Mouse (Mus musculus) liver, embryonic 16.5 days (tissue): ENCODE data around the gene Echs1. TPM values are rescaled to one million over a fixed set of nuclear protein-coding genes. Genes with fewer than 3 reads are reported as not detected.
"Not testable (repeated sequence)": the region's sequence is repeated elsewhere in the genome, so short reads cannot be mapped to it uniquely, and the experiment has no call there.

ENCODE experiments used
- ATAC-seq: fragments of 200-750 bp; cut with Nextera tagmentation; 2 replicates; pipeline ENCODE4 v1.8.0; 2017; ENCODE audit warnings: low read depth, mild to moderate bottlenecking, moderate number of reproducible peaks, moderate library complexity
- H3K27ac ChIP-seq: fragments of 300-500 bp; sonication (generic); 2 replicates; pipeline ENCODE4 v1.5.1; 2014; ENCODE audit warnings: mild to moderate bottlenecking, low read length
- H3K27me3 ChIP-seq: fragments of 300-500 bp; sonication (generic); 2 replicates; pipeline ENCODE4 v1.6.1; 2014; ENCODE audit warnings: low read depth, low read length, mixed read lengths; ENCODE audit not compliant: control insufficient read depth, insufficient read depth
- H3K36me3 ChIP-seq: fragments of 300-500 bp; sonication (generic); 2 replicates; pipeline ENCODE4 v1.6.1; 2014; ENCODE audit warnings: mild to moderate bottlenecking; ENCODE audit not compliant: control insufficient read depth, insufficient read depth
- H3K4me1 ChIP-seq: fragments of 300-500 bp; sonication (generic); 2 replicates; pipeline ENCODE4 v1.6.1; 2014; ENCODE audit warnings: low read depth, low read length, mixed read lengths; ENCODE audit not compliant: control insufficient read depth
- H3K4me2 ChIP-seq: fragments of 300-500 bp; sonication (generic); 2 replicates; pipeline ENCODE4 v1.6.1; 2014; ENCODE audit warnings: low read depth, low read length, mixed read lengths
- H3K4me3 ChIP-seq: fragments of 300-500 bp; sonication (generic); 2 replicates; pipeline ENCODE4 v1.5.1; 2014; ENCODE audit warnings: low read depth, mild to moderate bottlenecking, low read length
- H3K9ac ChIP-seq: fragments of 300-500 bp; sonication (generic); 2 replicates; pipeline ENCODE4 v1.6.1; 2014; ENCODE audit warnings: low read depth, low read length
- H3K9me3 ChIP-seq: fragments of 300-500 bp; sonication (generic); replicated peaks from 2 replicates; pipeline ENCODE4 v1.6.1; 2016; ENCODE audit warnings: low read length; ENCODE audit not compliant: control insufficient read depth
- WGBS: fragments of 180-500 bp; shearing (Covaris S2); extraction: QIAGEN DNeasy Blood & Tissue Kit; methylation state at CpG from one replicate; pipeline ENCODE4 v1.1.7; 2014; ENCODE audit not compliant: insufficient replicate concordance; 5-methylcytosine and 5-hydroxymethylcytosine counted together
- polyA plus RNA-seq: library from polyadenylated mRNA; unstranded; fragments of >200 nt; fragmentation: Nextera tagmentation; extraction: Ambion mirVana; gene quantifications from 2 replicates; pipeline ENCODE4 v1.2.1, GENCODE M21; 2015

Gene Echs1
- polyA plus RNA-seq, 1 experiment from 2014 or later, result 131 TPM

GRCm38 (mm10) chr7:140137135-140138020, 21.1 kb upstream of the Echs1 start, which contains the start of gene Mtg1:
Mtg1 (plus strand) TSS chr7:140137564.
- peak; percentile 98 for ATAC-seq
- no peaks in the 10 kb centered on the region for H3K9me3 ChIP-seq
- peaks cover 8% of the 10 kb centered on the region for H3K4me1 ChIP-seq
- H3K36me3 ChIP-seq, result no peaks in the 10 kb centered on the region
- peak within 1 kb of the TSS; percentile 90 for H3K9ac ChIP-seq
- WGBS, result 2% methylated on average over 39 of the region's 39 CpGs
- H3K27ac ChIP-seq, result peak within 1 kb of the TSS; percentile 79
- peak within 1 kb of the TSS; percentile 92 for H3K4me2 ChIP-seq
- no peaks in the 10 kb centered on the region for H3K27me3 ChIP-seq
- peak within 1 kb of the TSS; percentile 91 for H3K4me3 ChIP-seq

GRCm38 (mm10) chr7:140135106-140135770, 19.0 kb upstream of the Echs1 start:
- Histone ChIP-seq H3K27me3 (no peaks in the 10 kb centered on the region), H3K36me3 (no peaks in the 10 kb centered on the region), H3K27ac (no peak overlapping the region), H3K9me3 (no peaks in the 10 kb centered on the region), H3K4me3 (no peak overlapping the region), H3K4me2 (no peak overlapping the region), H3K4me1 (peaks cover 8% of the 10 kb centered on the region), H3K9ac (no peak overlapping the region)
- ATAC-seq, result no peak
- WGBS, result 52% methylated on average over 5 of the region's 5 CpGs

- not testable (repeated sequence) for H3K27ac ChIP-seq, H3K4me1 ChIP-seq, H3K9ac ChIP-seq, H3K9me3 ChIP-seq, ATAC-seq, H3K4me3 ChIP-seq, H3K27me3 ChIP-seq, H3K36me3 ChIP-seq, H3K4me2 ChIP-seq
- 24% methylated on average over 5 of the region's 7 CpGs for WGBS
Observed at GRCm38 (mm10) chr7:140134033-140134432, 17.8 kb upstream of the Echs1 start.

GRCm38 (mm10) chr7:140132184-140132583, 15.9 kb upstream of the Echs1 start:
- not testable (repeated sequence) for H3K4me1 ChIP-seq, H3K27me3 ChIP-seq, ATAC-seq, H3K36me3 ChIP-seq, H3K4me3 ChIP-seq, H3K4me2 ChIP-seq, H3K27ac ChIP-seq, H3K9me3 ChIP-seq, H3K9ac ChIP-seq
- WGBS, result 63% methylated on average over 7 of the region's 7 CpGs

- no peak for ATAC-seq
- Histone ChIP-seq H3K4me3 (no peak overlapping the region), H3K27ac (no peak overlapping the region), H3K4me2 (no peak overlapping the region), H3K9ac (no peak overlapping the region), H3K4me1 (peaks cover 9% of the 10 kb centered on the region), H3K36me3 (no peaks in the 10 kb centered on the region), H3K27me3 (no peaks in the 10 kb centered on the region), H3K9me3 (no peaks in the 10 kb centered on the region)
- WGBS, result 29% methylated on average over 2 of the region's 2 CpGs
Observed at GRCm38 (mm10) chr7:140127911-140128310, 11.6 kb upstream of the Echs1 start.

- Histone ChIP-seq H3K27me3 (no peaks in the 10 kb centered on the region), H3K4me3 (no peak overlapping the region), H3K9me3 (no peaks in the 10 kb centered on the region), H3K4me1 (peaks cover 9% of the 10 kb centered on the region), H3K4me2 (no peak overlapping the region), H3K27ac (no peak overlapping the region), H3K36me3 (no peaks in the 10 kb centered on the region), H3K9ac (no peak overlapping the region)
- no peak for ATAC-seq
- WGBS, result 51% methylated on average over 3 of the region's 3 CpGs
Observed at GRCm38 (mm10) chr7:140126934-140127333, 10.7 kb upstream of the Echs1 start.

- peak overlapping the region; percentile 97 for H3K4me2 ChIP-seq
- no peaks in the 10 kb centered on the region for H3K27me3 ChIP-seq
- peaks cover 9% of the 10 kb centered on the region for H3K4me1 ChIP-seq
- H3K9me3 ChIP-seq, result no peaks in the 10 kb centered on the region
- no peak for ATAC-seq
- 6% methylated on average over 5 of the region's 5 CpGs for WGBS
- no peaks in the 10 kb centered on the region for H3K36me3 ChIP-seq
- no peak overlapping the region for H3K27ac ChIP-seq
- H3K9ac ChIP-seq, result peak overlapping the region; percentile 81
- peak overlapping the region; percentile 78 for H3K4me3 ChIP-seq
Observed at GRCm38 (mm10) chr7:140126022-140126350, 9.7 kb upstream of the Echs1 start.

GRCm38 (mm10) chr7:140125278-140126021, 9.2 kb upstream of the Echs1 start:
- Histone ChIP-seq H3K4me2 (peak overlapping the region; percentile 97), H3K27ac (no peak overlapping the region), H3K36me3 (no peaks in the 10 kb centered on the region), H3K9me3 (no peaks in the 10 kb centered on the region), H3K27me3 (no peaks in the 10 kb centered on the region), H3K4me3 (peak overlapping the region; percentile 78), H3K9ac (peak overlapping the region; percentile 81), H3K4me1 (peaks cover 9% of the 10 kb centered on the region)
- WGBS, result 1% methylated on average over 40 of the region's 40 CpGs
- peak; percentile 99 for ATAC-seq
